Mouse (Mus musculus): ENCODE data around the gene Fam8a1. TPM values are rescaled to one million over a fixed set of nuclear protein-coding genes. Genes with fewer than 3 reads are reported as not detected.

Fam8a1 gene
- total RNA-seq, 2 experiments from 2014 or later: 86.4 to 87.4 TPM

- intact Hi-C loops (cut with DNase I): no loop called here
- peak; percentile 52 for TF ChIP-seq CTCF (IDR thresholded peaks at IDR 0.05)
- no peak for DNase-seq (ENCODE audit: extremely low spot score in 1 of 2, low spot score in 2 of 2)
- no peak overlapping the region for H3K27ac ChIP-seq
- H3K4me3 ChIP-seq: no peak overlapping the region
Measured at GRCm38 (mm10) chr13:46642318-46642717, 27.0 kb upstream of the Fam8a1 start.

GRCm38 (mm10) chr13:46644175-46644574 lies 25.1 kb upstream of the Fam8a1 start:
- Histone ChIP-seq H3K4me3 (no peak overlapping the region), H3K27ac (no peak overlapping the region)
- intact Hi-C loops (cut with DNase I): no loop called here
- TF ChIP-seq CTCF (IDR thresholded peaks at IDR 0.05): no peak
- DNase-seq (ENCODE audit: extremely low spot score in 1 of 2, low spot score in 2 of 2): no peak

GRCm38 (mm10) chr13:46645476-46645875 lies 23.8 kb upstream of the Fam8a1 start:
- intact Hi-C loops (cut with DNase I): no loop called here
- Histone ChIP-seq H3K4me3 (no peak overlapping the region), H3K27ac (no peak overlapping the region)
- DNase-seq (ENCODE audit: extremely low spot score in 1 of 2, low spot score in 2 of 2): no peak
- no peak for TF ChIP-seq CTCF (IDR thresholded peaks at IDR 0.05)

GRCm38 (mm10) chr13:46651853-46652252 lies 17.5 kb upstream of the Fam8a1 start:
- Histone ChIP-seq H3K4me3 (no peak overlapping the region), H3K27ac (no peak overlapping the region)
- no peak for DNase-seq (ENCODE audit: extremely low spot score in 1 of 2, low spot score in 2 of 2)
- no peak for TF ChIP-seq CTCF (IDR thresholded peaks at IDR 0.05)
- intact Hi-C loops (cut with DNase I): no loop called here

- no peak for DNase-seq (ENCODE audit: extremely low spot score in 1 of 2, low spot score in 2 of 2)
- no peak overlapping the region for H3K27ac ChIP-seq
- TF ChIP-seq CTCF (IDR thresholded peaks at IDR 0.05): no peak
- intact Hi-C loops (cut with DNase I): no loop called here
- no peak overlapping the region for H3K4me3 ChIP-seq
Measured at GRCm38 (mm10) chr13:46652671-46653070, 16.7 kb upstream of the Fam8a1 start.

DNA sequence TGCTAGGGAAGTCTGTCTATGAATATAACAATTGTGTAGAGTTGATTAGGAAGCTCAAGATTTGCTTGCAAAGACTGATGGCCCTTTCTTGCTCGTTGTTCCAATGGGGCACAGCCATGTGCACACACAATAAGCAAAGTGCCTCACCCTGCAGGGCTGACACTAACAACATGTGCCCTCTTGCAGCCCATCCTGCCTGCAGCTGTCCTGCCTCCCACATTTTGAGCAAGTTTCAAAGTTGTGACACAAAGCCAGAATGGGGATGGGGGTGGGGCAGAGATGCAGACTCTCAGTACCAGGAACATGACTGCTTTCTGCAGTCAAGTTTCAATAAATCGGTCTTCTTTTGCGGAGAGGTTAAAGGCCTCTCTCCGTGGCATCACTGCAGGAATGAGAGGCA lies 15.7 kb upstream of the Fam8a1 start:
- TF ChIP-seq CTCF (IDR thresholded peaks at IDR 0.05): no peak
- no peak overlapping the region for H3K4me3 ChIP-seq
- intact Hi-C loops (cut with DNase I): no loop called here
- DNase-seq (ENCODE audit: extremely low spot score in 1 of 2, low spot score in 2 of 2): no peak
- H3K27ac ChIP-seq: no peak overlapping the region

GRCm38 (mm10) chr13:46654566-46654965 lies 14.8 kb upstream of the Fam8a1 start:
- intact Hi-C loops (cut with DNase I): no loop called here

GRCm38 (mm10) chr13:46659211-46659610 lies 10.1 kb upstream of the Fam8a1 start:
- no peak overlapping the region for H3K27ac ChIP-seq
- DNase-seq (ENCODE audit: extremely low spot score in 1 of 2, low spot score in 2 of 2): no peak
- TF ChIP-seq CTCF (IDR thresholded peaks at IDR 0.05): no peak; the same call in none of the 2 replicates
- intact Hi-C loops (cut with DNase I): no loop called here
- no peak overlapping the region for H3K4me3 ChIP-seq

More at GRCm38 (mm10) chr13:46654566-46654965, 14.8 kb upstream of the Fam8a1 start:
- Histone ChIP-seq H3K27ac (no peak overlapping the region), H3K4me3 (no peak overlapping the region)
- TF ChIP-seq CTCF (IDR thresholded peaks at IDR 0.05): no peak
- DNase-seq (ENCODE audit: extremely low spot score in 1 of 2, low spot score in 2 of 2): no peak

DNA sequence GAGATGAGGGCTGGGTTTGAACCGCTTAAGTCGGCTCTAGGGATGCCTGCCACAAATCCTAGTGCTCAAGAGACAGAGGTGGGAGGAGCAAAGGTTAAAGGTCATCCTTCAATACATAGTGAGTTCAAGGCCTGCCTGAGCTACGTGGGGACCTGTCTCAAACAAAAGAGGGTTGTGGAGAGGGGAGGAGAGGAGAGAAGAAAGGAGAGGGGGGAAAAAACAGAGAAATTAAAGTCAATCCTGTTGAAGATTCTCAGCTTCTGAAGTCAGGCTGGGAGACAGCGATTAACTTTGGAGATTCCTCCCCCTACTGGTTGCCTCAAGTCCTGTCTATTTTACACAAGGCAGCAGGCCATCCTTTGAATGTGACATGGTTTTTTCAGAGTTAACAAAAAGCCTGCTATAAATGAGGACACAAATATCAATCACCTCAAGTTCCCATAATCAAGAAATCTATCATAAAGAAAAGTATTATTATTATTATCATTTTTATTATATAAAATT lies 5.8 kb upstream of the Fam8a1 start:
- DNase-seq (ENCODE audit: extremely low spot score in 1 of 2, low spot score in 2 of 2): no peak
- Histone ChIP-seq H3K4me3 (no peak overlapping the region), H3K27ac (no peak overlapping the region)
- intact Hi-C loops (cut with DNase I): loop anchor here (1.0 to 10.0 kb wide), 2 partner anchors 249 to 353 kb away; partner anchors contain the start of gene Rbm24
- TF ChIP-seq CTCF (IDR thresholded peaks at IDR 0.05): peak; percentile 76

GRCm38 (mm10) chr13:46669620-46670271 lies 424 bp downstream of the Fam8a1 start:
- intact Hi-C loops (cut with DNase I): loop anchor here (10.0 kb wide), 1 partner anchor 255 kb away; the partner anchor contains the start of gene Rbm24
- Histone ChIP-seq H3K4me3 (peak overlapping the region; percentile 73), H3K27ac (peak overlapping the region; percentile 94)
- no peak for TF ChIP-seq CTCF (IDR thresholded peaks at IDR 0.05)
- peak; percentile 22 to 28 for DNase-seq (ENCODE audit: extremely low spot score in 1 of 2, low spot score in 2 of 2)

GRCm38 (mm10) chr13:46670514-46670913 lies 1.2 kb downstream of the Fam8a1 start:
- TF ChIP-seq CTCF (IDR thresholded peaks at IDR 0.05): no peak
- no peak overlapping the region for H3K27ac ChIP-seq
- intact Hi-C loops (cut with DNase I): no loop called here
- H3K4me3 ChIP-seq: peak overlapping the region; percentile 73
- DNase-seq (ENCODE audit: extremely low spot score in 1 of 2, low spot score in 2 of 2): no peak

GRCm38 (mm10) chr13:46674601-46675000 lies 5.3 kb downstream of the Fam8a1 start:
- Histone ChIP-seq H3K27ac (no peak overlapping the region), H3K4me3 (no peak overlapping the region)
- no peak for TF ChIP-seq CTCF (IDR thresholded peaks at IDR 0.05)
- no peak for DNase-seq (ENCODE audit: extremely low spot score in 1 of 2, low spot score in 2 of 2)
- intact Hi-C loops (cut with DNase I): no loop called here

DNA sequence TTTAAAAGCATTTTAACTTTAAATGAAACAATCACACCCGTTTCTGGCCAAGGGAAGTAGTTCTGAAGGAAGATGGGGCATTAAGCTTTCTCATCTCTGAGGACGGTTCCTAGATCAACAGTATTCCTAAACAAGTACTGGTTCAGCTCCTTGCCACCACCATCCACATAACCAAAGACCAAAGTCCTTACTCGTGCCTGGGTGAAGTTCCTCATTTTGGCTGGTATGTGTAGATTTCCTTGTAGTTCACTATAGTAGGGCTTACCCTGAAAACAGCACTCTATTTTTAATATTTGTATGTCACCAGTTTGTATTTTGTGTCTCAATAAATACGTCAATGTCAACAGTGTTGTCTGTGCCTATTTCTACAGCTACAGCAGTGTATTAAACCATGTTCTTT lies 8.4 kb downstream of the Fam8a1 start:
- intact Hi-C loops (cut with DNase I): loop anchor here (5.0 kb wide), 1 partner anchor 35 kb away; no protein-coding TSS in a partner anchor
- DNase-seq (ENCODE audit: extremely low spot score in 1 of 2, low spot score in 2 of 2): no peak
- Histone ChIP-seq H3K27ac (no peak overlapping the region), H3K4me3 (no peak overlapping the region)
- no peak for TF ChIP-seq CTCF (IDR thresholded peaks at IDR 0.05)

Measured in left cerebral cortex, adult 2 months (tissue).